Mouse (Mus musculus) embryonic facial prominence, embryonic 15.5 days (tissue): ENCODE results near the gene Map3k15. TPM values are rescaled to one million over a fixed set of nuclear protein-coding genes. Genes with fewer than 3 reads are reported as not detected.
A peak's percentile ranks its signal among the peaks of the same experiment; 100 is the strongest.

ENCODE experiments used
- ATAC-seq: fragments of 200-750 bp; cut with Nextera tagmentation; 2 replicates; pipeline ENCODE4 v1.8.0; 2017; ENCODE audit warnings: low read depth, moderate TSS enrichment; ENCODE audit not compliant: insufficient number of reproducible peaks, low FRiP score, low TSS enrichment
- H3K27ac ChIP-seq: fragments of 300-500 bp; sonication (generic); replicated peaks from 2 replicates; pipeline ENCODE4 v1.5.1; 2015; ENCODE audit warnings: mild to moderate bottlenecking, inconsistent platforms
- H3K27me3 ChIP-seq: fragments of 300-500 bp; sonication (generic); 2 replicates; pipeline ENCODE4 v1.6.1; 2015; ENCODE audit warnings: inconsistent platforms
- H3K36me3 ChIP-seq: fragments of 300-500 bp; sonication (generic); 2 replicates; pipeline ENCODE4 v1.6.1; 2015; ENCODE audit warnings: mild to moderate bottlenecking, inconsistent platforms
- H3K4me1 ChIP-seq: fragments of 300-500 bp; sonication (generic); 2 replicates; pipeline ENCODE4 v1.6.1; 2015; ENCODE audit warnings: inconsistent platforms
- H3K4me2 ChIP-seq: fragments of 300-500 bp; sonication (generic); replicated peaks from 2 replicates; pipeline ENCODE4 v1.6.1; 2015; ENCODE audit warnings: mild to moderate bottlenecking, inconsistent platforms
- H3K4me3 ChIP-seq: fragments of 300-500 bp; sonication (generic); replicated peaks from 2 replicates; pipeline ENCODE4 v1.5.1; 2015; ENCODE audit warnings: mild to moderate bottlenecking, inconsistent platforms
- H3K9ac ChIP-seq: fragments of 300-500 bp; sonication (generic); 2 replicates; pipeline ENCODE4 v1.6.1; 2015; ENCODE audit warnings: inconsistent platforms
- H3K9me3 ChIP-seq: fragments of 300-500 bp; sonication (generic); replicated peaks from 2 replicates; pipeline ENCODE4 v1.6.1; 2016; ENCODE audit warnings: inconsistent platforms
- WGBS: fragments of 180-500 bp; shearing (Covaris S2); methylation state at CpG from one replicate; pipeline ENCODE4 v1.1.7; 2015; 5-methylcytosine and 5-hydroxymethylcytosine counted together
- polyA plus RNA-seq: library from polyadenylated mRNA; unstranded; fragments of >200 nt; fragmentation: Nextera tagmentation; extraction: Ambion mirVana; gene quantifications from 2 replicates; pipeline ENCODE4 v1.2.1, GENCODE M21; 2015

The Map3k15 gene
- polyA plus RNA-seq, 1 experiment from 2014 or later, result 0.13 TPM

DNA sequence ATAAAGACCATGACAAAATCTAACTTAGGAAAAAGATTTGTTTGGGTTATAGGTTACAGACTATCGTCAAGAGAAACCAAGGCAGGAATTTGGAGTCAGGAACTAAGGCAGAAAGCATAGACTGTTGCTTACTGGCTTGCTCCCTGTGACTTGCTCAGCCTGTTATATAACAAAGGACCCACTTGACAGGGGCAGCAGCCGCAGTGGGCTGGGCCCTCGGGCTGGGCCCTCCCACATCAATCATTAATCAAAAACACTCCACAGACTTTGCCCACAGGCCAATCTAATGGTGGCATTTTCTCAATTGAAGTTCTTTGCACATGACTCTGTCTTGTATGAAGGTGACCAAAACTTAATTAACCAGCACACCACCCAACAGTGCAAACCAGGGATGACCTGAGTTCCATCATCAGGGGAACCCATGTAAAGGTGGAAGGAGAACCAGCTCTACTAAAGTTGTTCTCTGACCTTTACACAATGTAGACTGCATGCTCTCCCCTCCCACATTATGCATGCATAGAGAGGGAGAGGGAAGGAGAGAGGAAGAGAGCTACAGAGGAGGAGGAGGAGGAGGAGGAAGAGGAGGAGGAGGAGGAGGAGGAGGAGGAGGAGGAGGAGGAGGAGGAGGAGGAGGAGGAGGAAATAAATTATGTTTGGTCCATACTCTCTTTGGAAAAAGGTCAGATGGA is 17.0 kb upstream of the Map3k15 start:
- 57% methylated on average over 3 of the region's 3 CpGs for WGBS
- Histone ChIP-seq H3K9me3 (no peaks in the 10 kb centered on the region), H3K4me1 (no peaks in the 10 kb centered on the region), H3K4me2 (no peak overlapping the region), H3K9ac (no peak overlapping the region), H3K4me3 (no peak overlapping the region), H3K36me3 (no peaks in the 10 kb centered on the region; the same call in 1 of the 2 replicates), H3K27ac (no peak overlapping the region), H3K27me3 (peaks cover 10% of the 10 kb centered on the region; the same call in 1 of the 2 replicates)
- no peak for ATAC-seq

GRCm38 (mm10) chrX:159973730-159974129 is 14.5 kb upstream of the Map3k15 start:
- no peak for ATAC-seq
- Histone ChIP-seq H3K4me1 (no peaks in the 10 kb centered on the region), H3K9ac (no peak overlapping the region), H3K27me3 (peaks cover 7% of the 10 kb centered on the region; the same call in 1 of the 2 replicates), H3K4me3 (no peak overlapping the region), H3K27ac (no peak overlapping the region), H3K36me3 (no peaks in the 10 kb centered on the region), H3K4me2 (no peak overlapping the region), H3K9me3 (no peaks in the 10 kb centered on the region)
- WGBS, result 31% methylated on average over 5 of the region's 5 CpGs

DNA sequence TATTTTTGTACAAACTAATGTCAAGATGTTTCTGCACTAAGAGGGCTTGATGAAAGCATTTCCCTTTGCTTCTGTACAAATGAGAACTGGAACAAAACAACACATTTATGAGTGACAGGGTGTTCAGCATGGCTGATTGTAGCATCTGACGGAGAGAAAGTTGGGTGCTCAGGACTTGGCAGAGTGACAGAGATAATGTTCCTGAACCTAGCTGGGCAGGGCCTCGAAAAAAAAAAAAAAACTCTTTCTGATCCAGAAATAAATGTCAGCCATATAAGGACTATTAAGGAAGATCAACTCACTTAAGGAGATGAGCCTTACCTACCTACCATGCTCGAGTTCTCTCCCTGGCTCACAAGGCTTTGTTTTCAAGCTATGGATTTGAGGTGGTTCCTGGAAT is 12.0 kb upstream of the Map3k15 start:
- 53% methylated on average over 3 of the region's 3 CpGs for WGBS
- Histone ChIP-seq H3K36me3 (no peaks in the 10 kb centered on the region), H3K4me3 (no peak overlapping the region), H3K9ac (no peak overlapping the region), H3K27me3 (peaks cover 7% of the 10 kb centered on the region; the same call in 1 of the 2 replicates), H3K27ac (no peak overlapping the region), H3K4me1 (no peaks in the 10 kb centered on the region), H3K4me2 (no peak overlapping the region), H3K9me3 (no peaks in the 10 kb centered on the region)
- ATAC-seq, result no peak

DNA sequence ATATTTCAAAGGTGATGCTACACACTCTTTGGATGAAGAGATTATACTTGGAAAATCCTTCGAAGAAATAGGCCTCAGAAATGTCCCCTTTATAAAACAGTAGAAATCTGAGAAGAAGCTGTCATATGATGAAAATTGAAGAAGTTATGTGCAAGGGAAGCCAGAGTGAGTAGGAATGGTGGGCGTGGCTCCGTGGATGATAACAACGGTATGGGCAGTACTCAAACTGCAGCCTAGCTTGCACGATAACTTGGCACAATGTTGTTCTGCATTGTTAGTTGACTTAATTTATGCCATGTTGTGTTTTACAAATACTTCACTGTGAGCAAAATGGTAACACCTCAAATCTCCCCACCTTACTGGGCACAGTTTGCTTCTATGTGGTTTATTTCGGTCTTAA is 7.6 kb downstream of the Map3k15 start:
- H3K9me3 ChIP-seq, result no peaks in the 10 kb centered on the region
- H3K4me2 ChIP-seq, result no peak overlapping the region
- 87% methylated on average over 6 of the region's 6 CpGs for WGBS
- H3K4me1 ChIP-seq, result no peaks in the 10 kb centered on the region
- H3K9ac ChIP-seq, result no peak overlapping the region
- no peaks in the 10 kb centered on the region; the same call in 1 of the 2 replicates for H3K27me3 ChIP-seq
- H3K36me3 ChIP-seq, result no peaks in the 10 kb centered on the region
- ATAC-seq, result no peak
- H3K4me3 ChIP-seq, result no peak overlapping the region
- no peak overlapping the region for H3K27ac ChIP-seq

DNA sequence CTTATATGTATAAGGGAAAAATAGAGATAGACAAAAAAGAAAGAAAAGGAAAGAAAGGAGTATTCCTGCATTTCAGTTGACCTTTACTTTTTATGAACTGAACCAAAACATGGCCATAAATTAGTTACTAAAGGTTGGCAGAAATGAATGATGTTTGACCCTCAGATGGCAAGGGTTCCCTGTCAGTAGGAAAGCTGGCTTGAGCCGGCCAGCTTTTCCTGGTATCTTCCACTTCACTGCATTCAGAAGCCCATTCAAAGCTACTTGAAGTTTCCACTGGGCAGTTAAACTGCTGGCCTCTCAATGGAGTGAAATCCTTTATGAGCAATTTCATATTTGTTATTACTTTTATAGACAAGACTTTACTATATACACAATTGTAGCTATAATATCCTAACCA is 65.1 kb downstream of the Map3k15 start:
- no peak overlapping the region for H3K9ac ChIP-seq
- H3K9me3 ChIP-seq, result no peaks in the 10 kb centered on the region
- H3K36me3 ChIP-seq, result no peaks in the 10 kb centered on the region
- no peaks in the 10 kb centered on the region; the same call in 1 of the 2 replicates for H3K27me3 ChIP-seq
- H3K4me1 ChIP-seq, result no peaks in the 10 kb centered on the region
- no peak overlapping the region for H3K4me3 ChIP-seq
- WGBS, result 70% methylated on average over 1 of the region's 1 CpGs
- H3K27ac ChIP-seq, result no peak overlapping the region
- H3K4me2 ChIP-seq, result no peak overlapping the region
- no peak for ATAC-seq

DNA sequence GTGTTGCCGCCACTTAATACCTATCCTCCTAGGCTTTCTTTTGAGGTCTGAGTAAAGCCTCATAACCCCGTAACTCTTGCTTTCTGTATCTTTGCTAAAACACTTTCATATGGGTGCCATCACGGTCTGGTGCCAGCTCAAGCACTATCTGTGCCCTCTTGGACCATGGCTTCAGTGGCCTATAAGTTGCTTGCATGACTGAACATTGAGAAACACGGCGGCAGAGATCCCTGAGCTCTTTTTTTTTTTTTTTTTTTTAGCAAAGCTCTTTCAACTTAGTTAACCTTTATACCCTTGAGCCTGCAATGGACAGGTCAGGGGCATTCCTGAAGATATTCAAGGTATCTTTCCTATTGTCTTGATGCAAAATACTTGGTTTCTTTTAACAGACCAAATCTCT is 66.4 kb downstream of the Map3k15 start:
- no peak overlapping the region for H3K27ac ChIP-seq
- H3K4me3 ChIP-seq, result no peak overlapping the region
- H3K4me1 ChIP-seq, result no peaks in the 10 kb centered on the region
- H3K27me3 ChIP-seq, result no peaks in the 10 kb centered on the region; the same call in 1 of the 2 replicates
- ATAC-seq, result no peak
- H3K9ac ChIP-seq, result no peak overlapping the region
- no peaks in the 10 kb centered on the region for H3K36me3 ChIP-seq
- H3K9me3 ChIP-seq, result no peaks in the 10 kb centered on the region
- whole genome bisulfite sequencing, result 74% methylated on average over 5 of the region's 5 CpGs
- no peak overlapping the region for H3K4me2 ChIP-seq

GRCm38 (mm10) chrX:160091973-160092372 is 103.7 kb downstream of the Map3k15 start:
- Histone ChIP-seq H3K27me3 (no peaks in the 10 kb centered on the region), H3K4me1 (no peaks in the 10 kb centered on the region), H3K27ac (no peak overlapping the region), H3K4me3 (no peak overlapping the region), H3K9ac (no peak overlapping the region), H3K4me2 (no peak overlapping the region), H3K9me3 (no peaks in the 10 kb centered on the region), H3K36me3 (no peaks in the 10 kb centered on the region)
- ATAC-seq, result no peak
- 58% methylated on average over 1 of the region's 1 CpGs for WGBS

- Histone ChIP-seq H3K27me3 (no peaks in the 10 kb centered on the region; the same call in 1 of the 2 replicates), H3K4me3 (no peak overlapping the region), H3K9me3 (no peaks in the 10 kb centered on the region), H3K27ac (no peak overlapping the region), H3K4me1 (no peaks in the 10 kb centered on the region), H3K4me2 (no peak overlapping the region), H3K36me3 (no peaks in the 10 kb centered on the region), H3K9ac (no peak overlapping the region)
- no peak for ATAC-seq
- 54% methylated on average over 4 of the region's 4 CpGs for WGBS
These were observed 119.6 kb downstream of the Map3k15 start for GRCm38 (mm10) chrX:160107817-160108216.

DNA sequence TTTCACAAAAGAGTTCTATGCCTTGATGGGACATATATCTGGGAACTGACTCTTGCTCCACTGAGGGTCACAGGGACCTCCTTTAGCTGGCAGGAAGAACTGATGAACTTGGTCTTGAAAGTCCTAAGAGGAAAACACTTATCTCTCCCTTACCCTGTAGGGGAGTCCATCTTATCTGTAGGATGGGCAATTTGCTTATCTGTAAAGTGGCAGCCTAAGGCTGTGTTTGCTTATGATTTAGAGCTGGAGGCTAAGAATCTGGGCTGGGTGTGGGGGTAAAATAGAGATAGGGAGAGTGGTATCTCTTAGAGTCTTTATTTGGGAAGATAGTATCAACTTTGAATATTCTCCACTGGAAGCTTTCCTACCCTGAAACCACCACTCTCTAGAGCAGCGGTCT is 125.5 kb downstream of the Map3k15 start:
- H3K4me1 ChIP-seq, result no peaks in the 10 kb centered on the region
- no peak overlapping the region for H3K9ac ChIP-seq
- no peak overlapping the region for H3K4me3 ChIP-seq
- 100% methylated on average over 1 of the region's 1 CpGs for WGBS
- H3K27ac ChIP-seq, result no peak overlapping the region
- H3K36me3 ChIP-seq, result no peaks in the 10 kb centered on the region
- no peak for ATAC-seq
- H3K9me3 ChIP-seq, result no peaks in the 10 kb centered on the region
- no peak overlapping the region for H3K4me2 ChIP-seq
- no peaks in the 10 kb centered on the region for H3K27me3 ChIP-seq

DNA sequence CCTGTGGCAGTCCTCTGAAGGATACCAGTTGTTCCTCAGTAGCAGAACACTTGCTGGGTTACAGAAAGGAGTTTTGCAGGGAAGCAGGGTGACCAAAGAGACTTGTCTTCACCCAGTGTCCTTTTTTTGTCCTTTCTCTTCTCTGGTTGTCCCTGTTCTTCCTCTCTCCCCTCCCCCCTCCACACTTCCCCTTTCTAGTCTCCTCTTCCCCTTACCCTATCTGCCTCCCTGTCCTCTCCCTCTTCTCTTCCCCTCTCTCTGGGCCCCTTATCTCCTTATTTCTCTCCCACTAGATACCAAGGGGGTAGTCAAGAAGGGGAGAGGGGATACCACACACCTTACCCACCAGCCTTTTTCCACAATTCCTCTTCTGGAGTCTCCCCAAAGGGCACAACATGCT is 127.8 kb downstream of the Map3k15 start:
- Histone ChIP-seq H3K4me2 (no peak overlapping the region), H3K4me3 (no peak overlapping the region), H3K9me3 (no peaks in the 10 kb centered on the region), H3K27ac (no peak overlapping the region), H3K9ac (no peak overlapping the region), H3K4me1 (no peaks in the 10 kb centered on the region), H3K36me3 (no peaks in the 10 kb centered on the region), H3K27me3 (no peaks in the 10 kb centered on the region)
- no peak for ATAC-seq

DNA sequence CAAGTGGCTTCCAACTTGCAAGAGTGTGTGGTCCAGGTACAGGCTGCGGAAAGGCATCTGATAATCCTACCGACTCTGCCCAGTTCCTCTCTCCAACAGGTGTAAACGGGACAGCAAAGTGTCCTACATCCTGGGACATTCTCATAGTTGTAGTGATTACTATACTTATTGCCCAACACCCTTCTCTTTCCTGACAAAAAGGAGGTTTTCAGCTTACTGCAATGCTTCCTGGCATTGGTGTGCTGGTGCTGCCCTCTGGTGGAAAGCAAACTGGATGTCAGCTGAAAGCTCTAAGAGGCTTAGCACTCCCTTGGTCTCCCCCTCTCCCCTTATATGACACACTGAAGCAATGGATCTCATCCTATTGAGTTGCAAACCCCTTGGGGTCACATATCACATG is 128.4 kb downstream of the Map3k15 start:
- 0 out of 2 replicates have a peak, but pooled peaks have one; percentile 15 for ATAC-seq
- Histone ChIP-seq H3K4me3 (no peak overlapping the region), H3K4me2 (no peak overlapping the region), H3K36me3 (no peaks in the 10 kb centered on the region), H3K27ac (no peak overlapping the region), H3K27me3 (no peaks in the 10 kb centered on the region), H3K4me1 (no peaks in the 10 kb centered on the region), H3K9ac (no peak overlapping the region), H3K9me3 (no peaks in the 10 kb centered on the region)
- WGBS, result 68% methylated on average over 3 of the region's 3 CpGs
